Mouse (Mus musculus) kidney, adult 11 months (tissue): ENCODE measurements around the gene Cyp2d11.
"Not testable (repeated sequence)": the region's sequence is repeated elsewhere in the genome, so short reads cannot be mapped to it uniquely, and the experiment has no call there.

Experiments
- DNase-seq: peaks from one replicate; pipeline ENCODE4 v3.0.0; 2022

Gene Cyp2d11

GRCm38 (mm10) chr15:82393922-82394321 lies at the start of gene Cyp2d11:
TSS of gene Cyp2d11 (minus strand) at chr15:82394022.
- not testable (repeated sequence) for DNase-seq

GRCm38 (mm10) chr15:82437975-82438617 lies 44.3 kb upstream of the Cyp2d11 start:
- peak; percentile 37 for DNase-seq

GRCm38 (mm10) chr15:82435606-82436005 lies 41.8 kb upstream of the Cyp2d11 start:
- DNase-seq: no peak

GRCm38 (mm10) chr15:82435011-82435410 lies 41.2 kb upstream of the Cyp2d11 start:
- no peak for DNase-seq

GRCm38 (mm10) chr15:82434541-82434940 lies 40.7 kb upstream of the Cyp2d11 start:
- no peak for DNase-seq

- DNase-seq: no peak
Measured at GRCm38 (mm10) chr15:82433621-82434020, 39.8 kb upstream of the Cyp2d11 start.

- no peak for DNase-seq
Measured at GRCm38 (mm10) chr15:82433137-82433536, 39.3 kb upstream of the Cyp2d11 start, which contains the start of gene Cyp2d9. TSS of gene Cyp2d9 (plus strand) at chr15:82433437.

- DNase-seq: no peak
Measured at GRCm38 (mm10) chr15:82423471-82423870, 29.6 kb upstream of the Cyp2d11 start.

- DNase-seq: no peak
Measured at GRCm38 (mm10) chr15:82422935-82423334, 29.1 kb upstream of the Cyp2d11 start.

- DNase-seq: no peak
Measured at GRCm38 (mm10) chr15:82418616-82419015, 24.8 kb upstream of the Cyp2d11 start.

GRCm38 (mm10) chr15:82416797-82417789 lies 23.3 kb upstream of the Cyp2d11 start:
- DNase-seq: peak; percentile 89

- DNase-seq: no peak
Measured at GRCm38 (mm10) chr15:82407536-82407935, 13.7 kb upstream of the Cyp2d11 start.

- DNase-seq: no peak
Measured at GRCm38 (mm10) chr15:82406981-82407380, 13.2 kb upstream of the Cyp2d11 start, which contains the start of gene Cyp2d10. TSS of gene Cyp2d10 (minus strand) at chr15:82407195.

GRCm38 (mm10) chr15:82404163-82404562 lies 10.3 kb upstream of the Cyp2d11 start:
- no peak for DNase-seq

GRCm38 (mm10) chr15:82403606-82404005 lies 9.8 kb upstream of the Cyp2d11 start:
- no peak for DNase-seq

- no peak for DNase-seq
Measured at GRCm38 (mm10) chr15:82402741-82403140, 8.9 kb upstream of the Cyp2d11 start.

GRCm38 (mm10) chr15:82402106-82402505 lies 8.3 kb upstream of the Cyp2d11 start:
- DNase-seq: no peak

- DNase-seq: no peak
Measured at GRCm38 (mm10) chr15:82401516-82401915, 7.7 kb upstream of the Cyp2d11 start.

- DNase-seq: not testable (repeated sequence)
Measured at GRCm38 (mm10) chr15:82395955-82396354, 2.1 kb upstream of the Cyp2d11 start.

GRCm38 (mm10) chr15:82389916-82390315 lies 3.9 kb downstream of the Cyp2d11 start:
- not testable (repeated sequence) for DNase-seq

- DNase-seq: no peak
Measured at GRCm38 (mm10) chr15:82385729-82386128, 8.1 kb downstream of the Cyp2d11 start.

- DNase-seq: no peak
Measured at GRCm38 (mm10) chr15:82382441-82382840, 11.4 kb downstream of the Cyp2d11 start.

GRCm38 (mm10) chr15:82380714-82381062 lies 13.1 kb downstream of the Cyp2d11 start:
- no peak for DNase-seq
